In the genomic region with DNA sequence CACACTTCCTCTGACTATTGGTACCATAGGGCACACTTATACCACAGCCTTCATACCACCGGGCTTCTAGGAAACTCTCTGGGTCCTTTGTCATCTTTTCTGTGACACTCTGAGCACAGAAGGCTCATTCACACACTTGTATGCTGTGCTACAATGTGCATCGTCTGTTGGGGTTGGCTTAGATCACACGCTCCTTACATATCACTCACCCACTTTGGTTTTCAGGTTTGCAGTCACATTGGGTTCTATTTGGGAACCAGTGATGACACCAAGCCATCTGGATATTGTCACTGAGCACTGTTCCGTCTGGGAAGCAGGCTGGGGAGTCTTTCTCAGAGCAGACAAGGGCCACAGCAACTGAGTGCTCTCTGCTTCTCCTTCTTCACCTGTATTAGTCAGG, we compare ENCODE assay signal across 15 mouse cellular contexts.
"Had no signal": no experiment of that assay in that cellular context is flagged by ENCODE, and none has a peak within 500 bp of the region (broad histone marks: within the 10 kb centered on the region; RNA-seq: fewer than 3 reads in every experiment).

No protein-coding gene starts in this region.

- DNase-seq: lung, adult 18-20 months; lung, embryonic 14.5 days; lung, postnatal 10 days; lung, postnatal 4 days; right cerebral cortex, postnatal 14 days; thymus, adult 18-20 months; thymus, postnatal 14 days; thymus, postnatal 36 days had no signal

- H3K27me3 ChIP-seq: midbrain, embryonic 15.5 days; neural tube, embryonic 12.5 days; stomach, embryonic 15.5 days had no signal

- H3K36me3 ChIP-seq: midbrain, embryonic 10.5 days; midbrain, embryonic 12.5 days; midbrain, embryonic 15.5 days; neural tube, embryonic 12.5 days; stomach, embryonic 15.5 days had no signal

- H3K9ac ChIP-seq: liver, embryonic 14.5 days; lung, embryonic 14.5 days; midbrain, embryonic 12.5 days; midbrain, embryonic 15.5 days; neural tube, embryonic 12.5 days; stomach, embryonic 15.5 days had no signal

- H3K4me2 ChIP-seq: lung, embryonic 14.5 days; midbrain, embryonic 12.5 days; midbrain, embryonic 15.5 days; neural tube, embryonic 12.5 days; stomach, embryonic 15.5 days had no signal

- H3K9me3 ChIP-seq: midbrain, embryonic 10.5 days; midbrain, embryonic 12.5 days; midbrain, embryonic 15.5 days; neural tube, embryonic 12.5 days; stomach, embryonic 15.5 days had no signal

- H3K27ac ChIP-seq: liver, embryonic 14.5 days; midbrain, embryonic 10.5 days; midbrain, embryonic 12.5 days; midbrain, embryonic 15.5 days; neural tube, embryonic 12.5 days; stomach, embryonic 15.5 days; stomach, postnatal 0 days had no signal

- ATAC-seq: midbrain, embryonic 15.5 days had no signal

- H3K4me1 ChIP-seq: neural tube, embryonic 12.5 days; stomach, embryonic 15.5 days had no signal

- H3K4me3 ChIP-seq: midbrain, embryonic 10.5 days; midbrain, embryonic 12.5 days; midbrain, embryonic 15.5 days; neural tube, embryonic 12.5 days; stomach, embryonic 15.5 days had no signal
